Mouse (Mus musculus) G1E (cell line): Measurements from ENCODE around the gene Apol7e. TPM values are rescaled to one million over a fixed set of nuclear protein-coding genes. Genes with fewer than 3 reads are reported as not detected.
"Not testable (repeated sequence)": the region's sequence is repeated elsewhere in the genome, so short reads cannot be mapped to it uniquely, and the experiment has no call there.

Experiments
- ATAC-seq: 2 replicates; pipeline ENCODE4 v1.8.0; 2016; ENCODE audit warnings: mild to moderate bottlenecking; ENCODE audit not compliant: insufficient number of reproducible peaks, poor library complexity, low FRiP score, severe bottlenecking; ENCODE audit errors: extremely low read depth
- DNase-seq: peaks from one replicate; pipeline ENCODE4 v3.0.0; 2012; ENCODE audit warnings: low spot score
- H3K27me3 ChIP-seq: 2 replicates; pipeline ENCODE4 v1.6.1; 2012; ENCODE audit warnings: mild to moderate bottlenecking, low read length, inconsistent platforms; ENCODE audit not compliant: insufficient read depth
- H3K36me3 ChIP-seq: replicated peaks from 2 replicates; pipeline ENCODE3; 2012; ENCODE audit warnings: mild to moderate bottlenecking, inconsistent platforms
- H3K4me1 ChIP-seq: 2 replicates; pipeline ENCODE4 v1.6.1; 2012; ENCODE audit warnings: low read depth, low read length, inconsistent platforms, mixed read lengths; ENCODE audit not compliant: insufficient read depth
- H3K4me3 ChIP-seq: 2 replicates; pipeline ENCODE4 v1.5.1; 2012; ENCODE audit warnings: low read depth, mild to moderate bottlenecking, inconsistent platforms, low read length, moderate library complexity, mixed read lengths
- H3K9me3 ChIP-seq: replicated peaks from 2 replicates; pipeline ENCODE4 v1.6.1; 2012; ENCODE audit warnings: inconsistent platforms
- CTCF ChIP-seq: IDR thresholded peaks from 2 replicates; pipeline ENCODE4 v1.5.1; 2012; ENCODE audit warnings: low read depth, low read length, inconsistent platforms, mixed read lengths
- polyA plus RNA-seq: library from polyadenylated mRNA; stranded (reverse); fragments of >175 nt; gene quantifications from 2 replicates; pipeline ENCODE4 v1.2.3, GENCODE M21; 2012
- total RNA-seq, 2 experiments: library from RNA; stranded (forward) in 1 of 2; stranded (reverse) in 1 of 2; fragments of 200-1000 nt in 1 of 2; fragments of >200 nt in 1 of 2; fragmentation: Nextera tagmentation in 1 of 2; gene quantifications; 2 replicates each; pipeline ENCODE4 v1.2.3; 2014 to 2017

The Apol7e gene
- total RNA-seq (2014; fragmentation: Nextera tagmentation) (not detected in 2 replicates), total RNA-seq (2017) (0.17 TPM in 1 of 2 replicates, not detected in the other), polyA plus RNA-seq (not detected in 2 replicates)

- H3K4me3 ChIP-seq, H3K4me1 ChIP-seq, DNase-seq, H3K9me3 ChIP-seq, H3K27me3 ChIP-seq, H3K36me3 ChIP-seq, ATAC-seq: not testable (repeated sequence)
Observed at GRCm38 (mm10) chr15:77698656-77699055, at the start of gene Apol7e. Gene Apol7e, plus strand, starts transcription at chr15:77698857.

GRCm38 (mm10) chr15:77651143-77651542 lies 47.5 kb upstream of the Apol7e start:
- not testable (repeated sequence) for H3K9me3 ChIP-seq, H3K4me1 ChIP-seq, ATAC-seq, H3K27me3 ChIP-seq, H3K4me3 ChIP-seq, DNase-seq, H3K36me3 ChIP-seq

GRCm38 (mm10) chr15:77659773-77660172 lies 38.9 kb upstream of the Apol7e start:
- H3K27me3 ChIP-seq, H3K9me3 ChIP-seq, ATAC-seq, H3K4me1 ChIP-seq, H3K36me3 ChIP-seq, H3K4me3 ChIP-seq, DNase-seq: not testable (repeated sequence)

- ATAC-seq, H3K4me3 ChIP-seq, DNase-seq, H3K9me3 ChIP-seq, H3K36me3 ChIP-seq, H3K27me3 ChIP-seq, H3K4me1 ChIP-seq: not testable (repeated sequence)
Observed at GRCm38 (mm10) chr15:77661841-77662240, 36.8 kb upstream of the Apol7e start.

- not testable (repeated sequence) for H3K36me3 ChIP-seq, H3K27me3 ChIP-seq, H3K4me3 ChIP-seq, H3K4me1 ChIP-seq, DNase-seq, ATAC-seq, H3K9me3 ChIP-seq
Observed at GRCm38 (mm10) chr15:77674081-77674480, 24.6 kb upstream of the Apol7e start.

- DNase-seq, H3K27me3 ChIP-seq, H3K4me3 ChIP-seq, ATAC-seq, H3K36me3 ChIP-seq, H3K9me3 ChIP-seq, H3K4me1 ChIP-seq: not testable (repeated sequence)
- TF ChIP-seq CTCF: peak; percentile 42; the same call in 1 of the 2 replicates
Observed at GRCm38 (mm10) chr15:77683944-77684343, 14.7 kb upstream of the Apol7e start.

- not testable (repeated sequence) for DNase-seq, ATAC-seq, H3K4me3 ChIP-seq
Observed at GRCm38 (mm10) chr15:77691532-77692311, 6.9 kb upstream of the Apol7e start.

GRCm38 (mm10) chr15:77694687-77695295 lies 3.9 kb upstream of the Apol7e start:
- not testable (repeated sequence) for DNase-seq, H3K27me3 ChIP-seq, H3K4me3 ChIP-seq, ATAC-seq, H3K9me3 ChIP-seq, H3K36me3 ChIP-seq, H3K4me1 ChIP-seq

More at GRCm38 (mm10) chr15:77691532-77692311, 6.9 kb upstream of the Apol7e start:
- H3K4me1 ChIP-seq, H3K36me3 ChIP-seq, H3K9me3 ChIP-seq, H3K27me3 ChIP-seq: not testable (repeated sequence)

- not testable (repeated sequence) for H3K4me1 ChIP-seq, ATAC-seq, DNase-seq, H3K9me3 ChIP-seq, H3K27me3 ChIP-seq, H3K36me3 ChIP-seq, H3K4me3 ChIP-seq
Observed at GRCm38 (mm10) chr15:77705306-77705705, 6.6 kb downstream of the Apol7e start.

GRCm38 (mm10) chr15:77708936-77709335 lies 10.3 kb downstream of the Apol7e start:
- H3K4me1 ChIP-seq, H3K9me3 ChIP-seq, H3K27me3 ChIP-seq, H3K4me3 ChIP-seq, DNase-seq, H3K36me3 ChIP-seq, ATAC-seq: not testable (repeated sequence)

GRCm38 (mm10) chr15:77718240-77718639 lies 19.6 kb downstream of the Apol7e start:
- not testable (repeated sequence) for H3K4me3 ChIP-seq, ATAC-seq, H3K4me1 ChIP-seq, H3K9me3 ChIP-seq, H3K27me3 ChIP-seq, H3K36me3 ChIP-seq, DNase-seq

- not testable (repeated sequence) for H3K27me3 ChIP-seq, DNase-seq, H3K9me3 ChIP-seq, H3K4me1 ChIP-seq, H3K4me3 ChIP-seq, ATAC-seq, H3K36me3 ChIP-seq
Observed at GRCm38 (mm10) chr15:77721509-77721908, 22.9 kb downstream of the Apol7e start.
